Mouse (Mus musculus): Measurements from ENCODE around the gene Gucy1b2.

Gucy1b2 gene

DNA sequence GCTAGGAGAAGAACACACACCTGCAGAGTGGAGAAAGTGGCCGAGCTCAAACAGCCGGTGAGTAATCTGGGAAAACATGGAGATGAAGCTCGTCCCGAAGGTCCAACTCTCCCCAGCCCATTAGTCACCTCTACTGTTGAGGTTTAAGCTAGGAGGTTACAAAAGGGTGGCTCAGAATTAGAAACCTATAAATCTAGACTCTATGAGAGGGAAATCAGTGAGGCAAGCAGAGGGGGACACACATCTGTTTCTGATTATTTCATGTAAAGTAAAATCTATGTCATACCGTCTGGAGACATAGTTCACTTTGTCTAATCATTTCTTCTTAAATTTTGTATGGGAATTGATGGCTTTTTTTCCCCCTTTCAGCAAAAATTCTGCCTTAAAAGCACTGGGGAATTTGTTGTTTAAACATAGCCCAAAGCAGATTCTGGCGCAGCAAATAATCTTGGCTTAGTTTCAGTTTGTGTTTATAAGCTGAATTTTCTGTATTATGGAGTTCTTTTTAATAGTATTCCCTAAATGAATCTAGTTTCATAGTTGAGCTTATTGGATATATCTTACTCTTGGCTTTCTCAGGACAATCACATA is 12.2 kb downstream of the Gucy1b2 start:
- DNase-seq (ENCODE audit: low read depth): peak; percentile 25

DNA sequence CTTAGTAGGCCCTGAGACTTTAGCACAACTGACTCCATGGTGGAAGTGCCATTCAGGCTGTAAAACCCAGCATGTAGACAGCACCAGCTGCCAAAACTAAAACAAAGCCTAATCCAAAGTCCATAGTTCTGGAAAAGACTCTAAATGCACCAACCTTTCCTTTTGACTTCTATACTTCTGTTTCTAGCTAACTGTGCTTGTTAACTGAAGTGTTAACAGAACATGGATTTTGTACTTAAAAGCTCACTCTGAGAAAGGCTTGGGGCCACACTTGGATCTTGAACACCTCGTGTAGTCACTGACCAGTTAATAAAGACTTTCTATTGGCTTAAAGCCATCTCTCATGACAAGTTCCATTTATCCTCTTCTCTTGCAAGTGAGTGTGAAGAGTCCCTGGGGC is 13.1 kb downstream of the Gucy1b2 start:
- DNase-seq (ENCODE audit: low read depth): no peak

DNA sequence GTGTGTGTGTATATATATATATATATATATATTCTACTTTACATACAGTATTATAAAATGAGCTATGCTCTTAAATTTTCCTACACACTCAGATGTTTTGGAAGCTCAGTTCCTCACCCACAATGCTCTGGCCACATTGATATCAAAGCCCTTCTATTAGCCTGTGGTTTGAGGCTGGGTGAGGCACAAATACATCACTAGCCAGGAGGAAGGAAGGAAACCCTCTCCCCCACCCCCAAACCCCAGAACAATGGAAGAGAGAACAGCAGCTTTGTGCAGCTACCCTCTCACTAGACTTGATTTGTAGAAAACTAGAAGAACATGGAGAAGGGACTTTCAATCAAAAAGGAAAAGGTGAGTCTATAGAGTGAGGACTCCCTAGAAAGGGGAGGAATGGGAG is 16.1 kb downstream of the Gucy1b2 start:
- no peak for DNase-seq (ENCODE audit: low read depth)

DNA sequence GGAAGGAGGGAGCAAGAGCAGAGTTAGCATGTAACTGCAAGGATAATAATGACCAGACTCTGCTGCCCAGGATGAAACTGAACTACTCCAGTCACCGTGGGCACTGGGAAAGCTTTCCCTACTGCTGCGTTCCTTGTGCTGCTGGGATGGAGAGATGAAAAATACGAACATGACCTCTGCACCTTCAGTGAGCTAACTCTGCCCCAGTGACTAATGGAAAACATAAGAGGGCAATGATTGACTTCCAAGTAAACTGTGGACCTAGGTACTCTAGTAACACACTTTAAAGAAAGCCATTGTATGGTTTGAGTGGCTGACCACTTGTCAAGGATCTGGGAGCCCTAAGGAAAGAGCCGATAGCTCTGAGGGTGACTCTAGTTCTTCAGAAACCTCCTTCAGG is 17.9 kb downstream of the Gucy1b2 start:
- no peak for DNase-seq (ENCODE audit: low read depth)

DNA sequence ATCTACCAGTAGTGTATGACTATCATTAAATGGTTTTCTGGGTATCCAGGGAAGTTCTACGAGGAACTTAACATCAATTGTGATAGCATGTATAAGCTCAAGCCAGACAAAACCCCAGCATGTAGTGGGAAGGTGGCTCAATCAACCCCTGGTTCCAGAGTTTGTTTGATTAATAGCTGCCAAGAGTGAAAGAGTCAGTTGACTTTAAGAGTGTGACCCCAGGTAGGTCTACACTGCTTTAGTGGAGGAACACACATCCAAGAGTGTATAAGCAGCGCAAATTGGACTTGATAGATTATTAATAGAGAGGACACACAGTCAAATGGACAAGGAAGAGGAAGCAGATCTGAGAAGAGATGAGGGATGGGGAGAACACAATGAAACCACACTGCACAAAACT is 18.3 kb downstream of the Gucy1b2 start:
- DNase-seq (ENCODE audit: low read depth): no peak

DNA sequence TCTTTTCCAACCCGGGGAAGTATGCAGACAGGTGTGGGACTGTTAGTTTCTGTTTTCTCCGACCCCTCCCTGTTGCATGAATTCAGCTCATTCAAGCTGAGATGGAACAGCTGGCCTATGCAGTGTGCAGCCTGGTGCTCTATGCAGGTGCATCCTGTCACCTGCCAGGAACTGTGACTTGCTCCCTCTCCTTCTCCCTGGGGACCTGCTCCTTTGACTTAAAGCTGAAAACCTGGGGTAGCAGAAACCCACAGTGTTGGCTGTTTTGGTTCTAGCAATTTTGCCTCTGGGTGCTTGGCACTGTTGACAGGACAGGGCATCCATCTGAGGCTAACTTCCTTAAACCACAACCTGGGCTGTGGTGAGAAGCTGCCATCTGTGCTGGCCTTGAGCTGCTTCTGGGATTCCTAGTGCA is 30.8 kb downstream of the Gucy1b2 start:
- DNase-seq (ENCODE audit: low read depth): no peak

DNA sequence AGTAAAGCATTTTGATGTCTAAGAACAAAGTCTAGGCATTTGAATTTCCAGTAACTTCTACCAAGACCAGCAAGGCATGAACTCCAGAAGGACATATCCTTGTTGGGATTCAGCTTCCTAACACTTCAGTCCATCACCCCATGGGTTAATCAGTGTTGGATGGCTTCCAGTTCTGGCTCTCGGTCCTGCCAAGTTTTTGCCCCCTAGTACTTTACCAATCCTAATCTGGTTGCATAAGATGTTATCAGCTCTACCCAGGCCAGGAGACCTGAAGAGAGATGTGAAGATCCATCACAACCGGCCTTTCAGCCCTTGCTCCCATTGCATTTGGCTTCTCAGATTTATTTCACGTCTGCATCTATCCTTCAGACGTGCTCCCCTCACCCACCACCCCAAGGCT is 33.8 kb downstream of the Gucy1b2 start:
- no peak for DNase-seq (ENCODE audit: low read depth)

DNA sequence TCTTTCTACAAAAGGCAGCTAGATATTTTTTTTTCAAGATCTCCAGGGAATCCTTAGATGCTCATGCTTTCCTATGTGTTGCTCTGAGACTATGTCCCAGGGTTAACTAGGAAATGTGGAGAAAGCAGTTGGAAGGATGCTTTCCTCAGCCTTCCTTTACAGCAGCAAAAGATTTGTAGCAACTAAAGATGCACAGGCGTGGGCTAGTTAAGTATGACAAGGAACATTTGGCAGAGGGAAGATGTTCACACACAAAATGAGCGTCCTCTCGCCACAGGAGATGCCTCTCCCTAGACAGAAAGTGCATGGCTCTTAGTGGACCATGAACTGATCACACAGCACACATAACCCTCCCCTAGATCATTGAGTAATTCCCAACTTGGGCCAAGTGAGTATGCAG is 38.6 kb downstream of the Gucy1b2 start:
- DNase-seq (ENCODE audit: low read depth): no peak

DNA sequence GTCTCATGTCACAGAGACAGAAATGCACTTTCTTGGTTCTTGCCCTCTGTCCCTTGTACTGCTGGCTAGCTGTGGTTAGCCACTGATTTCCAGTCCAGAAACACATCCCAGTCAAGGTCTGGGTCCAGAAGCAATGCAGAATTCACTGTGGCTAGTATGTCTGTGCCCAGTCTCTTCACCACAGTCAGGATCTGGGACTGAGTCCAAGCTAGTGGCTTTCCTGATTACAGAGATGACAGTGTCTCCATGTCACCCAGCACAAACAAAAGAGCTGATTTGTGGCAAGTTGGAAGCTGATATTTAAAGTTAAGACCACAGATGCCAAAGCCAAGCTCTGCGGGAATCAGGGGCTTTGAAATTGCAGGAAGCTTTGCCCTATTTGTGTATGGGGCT is 39.4 kb downstream of the Gucy1b2 start:
- no peak for DNase-seq (ENCODE audit: low read depth)

DNA sequence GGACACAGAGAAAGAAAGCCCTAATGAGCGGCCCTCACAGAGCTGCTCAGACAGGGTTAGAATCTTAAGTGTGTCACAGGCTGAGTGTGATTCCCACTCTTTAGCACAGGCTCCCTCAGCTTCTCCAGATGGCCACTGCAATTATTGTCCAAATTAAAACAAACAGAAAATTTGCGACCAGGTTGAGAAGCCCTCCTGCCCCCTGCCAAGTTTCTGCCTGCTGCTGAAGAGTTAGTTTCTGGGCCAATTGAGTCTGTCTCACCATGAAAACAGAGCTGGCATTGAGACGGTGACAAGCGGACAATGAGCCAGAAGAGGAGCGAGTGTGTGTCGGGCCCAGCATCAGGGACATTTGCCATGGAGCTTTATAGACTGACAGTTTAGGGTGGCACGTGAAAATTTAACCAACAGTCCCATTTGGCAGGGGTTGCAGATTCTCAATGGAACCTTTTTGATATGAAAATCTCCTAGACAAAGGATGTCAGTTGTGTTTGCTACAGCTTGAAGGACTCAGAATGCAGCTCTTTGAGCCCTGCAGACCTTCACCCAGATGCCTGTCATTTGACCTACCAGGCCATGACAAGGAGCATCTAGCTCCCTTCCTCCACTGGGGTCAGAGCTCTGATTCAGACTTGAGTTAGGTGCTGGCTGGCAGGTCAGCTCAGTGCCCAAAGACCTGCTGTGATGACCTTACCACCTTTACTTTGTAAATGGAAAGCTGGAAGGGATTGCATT is 39.9 kb downstream of the Gucy1b2 start:
- no peak for DNase-seq (ENCODE audit: low read depth)

DNA sequence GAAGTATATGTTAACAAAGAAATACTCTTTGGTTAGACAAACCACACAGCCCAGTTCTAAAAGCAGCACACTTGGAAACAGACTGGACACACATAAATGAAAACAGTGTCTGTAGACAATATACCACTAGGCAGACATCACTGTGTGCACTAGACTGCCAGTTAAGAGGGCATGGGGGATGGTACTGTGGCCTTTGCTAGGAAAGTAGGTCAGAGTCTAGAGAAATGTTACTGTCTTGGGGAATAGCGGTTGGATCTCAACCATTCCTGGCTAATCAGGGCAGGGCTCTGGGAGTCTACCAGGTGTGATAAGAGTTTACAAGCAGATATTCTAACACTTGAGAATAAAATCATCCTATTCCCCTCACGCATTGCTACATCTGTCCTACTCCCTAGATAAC is 60.7 kb downstream of the Gucy1b2 start:
- no peak for DNase-seq (ENCODE audit: low read depth)

DNA sequence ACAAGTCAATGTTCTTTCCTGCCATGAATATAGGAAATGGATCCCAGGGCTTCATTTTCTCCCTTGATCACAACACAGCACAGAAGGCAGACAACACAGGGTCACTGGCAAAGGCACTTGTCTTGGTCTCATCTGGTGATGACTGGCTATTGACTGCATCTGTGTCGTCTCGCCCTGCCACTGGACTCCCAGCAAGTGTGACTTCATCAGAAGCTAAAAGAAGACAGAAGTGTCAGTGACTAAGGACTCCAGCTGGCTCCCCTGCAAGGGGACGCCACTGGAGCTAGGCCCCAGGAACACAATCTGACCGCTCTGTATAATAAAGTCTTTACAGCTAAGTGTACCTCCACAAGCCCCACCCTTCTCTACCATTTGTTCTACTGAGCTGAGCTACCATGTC is 63.3 kb downstream of the Gucy1b2 start:
- no peak for DNase-seq (ENCODE audit: low read depth)

DNA sequence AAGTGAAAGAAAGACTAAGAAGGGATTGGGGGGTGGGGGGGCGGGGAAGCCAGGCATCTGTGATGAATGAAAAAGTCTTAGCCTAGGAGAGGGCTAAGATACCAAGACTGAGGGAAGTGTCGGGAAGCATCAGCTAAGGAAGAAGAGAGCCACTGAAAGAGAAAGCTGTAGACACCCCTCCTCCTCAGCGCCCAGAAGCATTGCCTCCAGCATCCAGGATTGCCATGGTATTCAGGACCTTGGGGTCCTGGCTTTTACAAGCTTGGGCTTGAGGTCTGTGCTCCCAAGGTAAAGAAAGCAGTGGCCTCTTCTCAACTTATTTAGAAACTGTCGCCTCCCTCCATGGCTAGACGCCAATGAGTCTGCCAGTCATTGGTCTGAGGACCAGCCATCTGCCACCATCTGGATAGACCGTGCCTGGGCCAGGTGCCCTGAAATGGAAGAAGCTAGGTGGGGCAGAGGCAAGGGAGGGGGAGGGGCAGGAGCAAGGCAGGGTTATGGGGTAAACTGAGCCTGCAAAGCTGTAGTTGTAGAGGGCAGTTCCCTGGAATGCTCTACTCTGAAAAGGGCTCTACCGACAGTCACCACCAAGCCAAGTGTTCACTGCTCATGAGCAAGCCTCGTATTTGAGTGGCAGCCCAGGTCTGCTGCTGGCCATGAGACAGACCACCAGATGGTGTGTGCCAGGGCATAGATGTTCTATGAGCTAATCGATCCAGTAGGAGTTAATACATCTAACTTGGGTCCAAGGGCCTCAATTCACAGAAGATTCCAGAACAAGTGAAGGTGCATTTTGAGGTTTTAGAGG is 66.2 kb downstream of the Gucy1b2 start:
- DNase-seq (ENCODE audit: low read depth): no peak

DNA sequence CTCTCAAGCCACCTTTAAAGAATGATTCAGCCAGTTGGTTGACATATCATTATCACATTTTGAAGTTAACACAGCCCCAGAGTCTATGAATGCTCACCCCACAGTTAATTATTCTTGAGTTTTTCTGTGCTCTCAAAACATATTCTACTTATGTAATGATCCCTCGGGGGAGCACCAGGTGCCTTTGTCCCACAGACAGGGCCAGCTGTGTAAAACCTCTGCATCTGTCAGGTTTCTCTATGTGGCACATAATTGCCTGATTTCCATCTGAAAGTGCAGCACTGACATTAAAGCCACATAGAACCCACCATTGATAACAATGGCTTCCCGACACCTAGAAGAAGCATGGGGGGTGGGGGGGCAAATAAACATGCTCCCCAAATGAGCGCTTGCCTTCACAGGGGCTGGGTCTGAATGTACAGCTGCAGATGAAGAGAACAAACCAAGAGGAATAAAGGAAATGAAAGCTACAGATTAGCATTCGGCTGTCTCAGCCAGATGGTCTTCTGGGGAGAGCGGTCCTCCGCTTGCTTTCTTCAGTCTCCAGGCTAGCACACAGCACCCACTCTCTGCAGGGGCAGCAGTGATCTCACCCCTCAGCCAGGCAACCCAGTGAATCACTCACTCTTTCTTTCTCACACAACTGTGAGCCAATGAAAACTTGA is 66.9 kb downstream of the Gucy1b2 start:
- DNase-seq (ENCODE audit: low read depth): peak; percentile 64

DNA sequence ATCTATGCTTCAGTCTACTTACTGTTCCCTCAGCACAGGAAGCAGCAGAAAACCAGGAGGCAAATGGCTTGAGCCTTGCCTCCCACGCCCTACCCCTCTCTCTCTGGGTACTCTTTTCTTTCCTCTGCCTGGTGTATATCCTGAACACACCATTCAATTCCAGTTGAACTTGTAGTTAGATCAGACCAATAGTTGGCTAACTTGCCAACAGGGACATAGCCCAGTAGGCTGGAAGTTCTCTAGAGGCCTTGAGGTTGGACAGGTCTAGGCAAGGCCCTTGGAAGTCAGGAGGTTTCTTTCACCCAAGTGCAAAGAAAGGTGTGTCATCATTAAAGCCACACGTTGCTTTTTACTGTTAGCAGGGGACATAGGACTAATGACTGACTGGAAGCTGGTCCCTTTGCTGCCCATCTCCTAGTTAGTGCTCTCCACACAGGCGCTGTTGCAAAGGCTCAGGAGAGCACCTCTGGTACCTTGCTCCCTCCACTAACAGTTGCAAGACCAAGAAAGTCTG is 72.2 kb downstream of the Gucy1b2 start:
- DNase-seq (ENCODE audit: low read depth): no peak

DNA sequence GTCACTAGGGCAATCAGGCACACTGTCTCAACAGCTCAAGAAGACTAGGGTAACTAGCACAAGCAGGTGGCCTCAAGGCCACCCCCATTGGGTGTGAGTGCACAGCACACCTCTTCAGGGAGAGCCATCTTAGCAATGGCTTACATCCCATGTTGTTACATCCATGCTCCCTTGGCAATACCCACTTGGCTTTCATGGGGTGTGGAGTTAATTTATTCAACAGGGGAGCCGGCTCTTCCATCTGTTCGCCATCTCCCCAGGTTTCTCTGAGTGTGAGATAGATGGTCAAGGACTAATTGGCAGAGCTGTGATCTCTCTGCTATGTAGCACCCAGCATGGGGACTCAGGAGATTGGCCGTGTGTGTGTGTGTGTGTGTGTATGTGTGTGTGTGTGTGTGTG is 73.0 kb downstream of the Gucy1b2 start:
- no peak for DNase-seq (ENCODE audit: low read depth)

DNA sequence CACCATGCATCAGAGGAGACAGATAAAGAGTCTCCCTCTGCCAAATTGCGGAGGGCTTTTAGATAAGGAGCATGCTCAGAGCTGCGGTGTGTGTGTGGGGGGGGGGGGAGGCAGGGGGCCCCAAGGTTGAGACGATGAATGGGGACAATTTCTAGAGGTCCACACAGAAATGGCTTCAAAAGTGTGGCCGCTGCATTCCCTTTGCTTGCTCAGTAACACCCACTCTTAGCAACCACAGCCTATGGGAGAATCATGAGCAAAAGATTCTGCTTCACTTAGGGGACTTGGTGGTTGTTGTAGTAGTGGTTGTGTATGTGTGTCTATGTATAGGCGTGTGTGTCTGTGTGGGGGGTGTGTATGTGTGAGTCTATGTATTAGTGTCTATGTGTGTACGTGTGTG is 75.5 kb downstream of the Gucy1b2 start:
- no peak for DNase-seq (ENCODE audit: low read depth)

DNA sequence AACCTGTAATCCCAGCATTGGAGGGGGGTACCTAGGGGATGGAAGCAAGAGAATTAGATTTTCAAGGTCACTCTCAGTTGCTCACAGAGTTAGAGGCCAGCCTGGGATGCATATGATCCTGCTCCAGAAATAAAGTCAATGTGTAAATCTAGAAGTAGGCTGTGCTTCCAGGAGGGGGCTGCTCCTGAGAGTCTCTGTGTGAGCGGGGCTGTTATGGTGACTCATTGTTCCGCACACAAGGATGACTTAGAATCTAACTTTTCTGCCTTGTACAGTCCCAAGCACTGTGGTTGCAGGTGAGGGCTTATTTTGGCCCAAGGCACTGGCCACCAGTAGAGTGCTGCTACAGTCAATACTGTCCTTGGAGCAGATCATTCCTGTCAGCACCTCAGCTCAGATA is 76.7 kb downstream of the Gucy1b2 start:
- peak; percentile 8 for DNase-seq (ENCODE audit: low read depth)

DNA sequence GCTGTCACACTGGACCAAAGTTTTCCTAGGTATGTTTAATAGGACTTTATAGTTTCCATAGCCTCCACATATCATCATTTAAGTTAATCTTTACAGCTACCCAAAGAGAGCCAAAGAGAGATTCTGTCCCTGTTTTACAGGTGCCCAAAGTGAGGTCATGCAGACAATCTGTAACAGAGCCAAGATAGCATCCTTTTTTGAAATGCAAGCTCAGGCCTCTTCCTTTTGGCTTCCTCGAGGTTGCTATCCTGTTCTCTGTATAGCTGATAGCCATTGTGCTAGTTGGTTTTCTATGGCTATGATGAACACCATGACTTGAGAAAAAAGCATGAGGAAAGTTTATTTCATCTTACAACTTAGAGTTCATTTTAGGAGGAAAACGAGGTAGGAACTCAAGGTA is 80.0 kb downstream of the Gucy1b2 start:
- no peak for DNase-seq (ENCODE audit: low read depth)

DNA sequence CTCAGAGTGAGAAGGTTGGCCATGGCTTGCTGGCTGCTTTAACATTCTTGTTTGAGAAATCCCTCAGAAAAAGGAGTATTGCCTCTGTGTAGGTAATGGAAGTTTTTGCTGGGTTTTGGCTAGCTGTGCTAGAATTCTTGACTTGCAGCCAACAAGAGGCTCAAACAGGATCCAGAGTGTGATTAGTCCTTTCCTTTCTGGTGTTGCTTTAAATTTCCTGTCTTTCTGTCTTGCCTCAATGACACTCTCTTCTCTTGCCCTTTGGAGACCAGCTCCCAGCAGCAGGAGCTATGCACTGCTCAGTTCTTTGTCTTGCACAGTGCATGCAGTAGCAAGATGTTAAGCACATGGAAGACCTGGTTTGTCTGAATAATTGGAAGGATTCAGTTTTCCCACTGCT is 80.4 kb downstream of the Gucy1b2 start:
- DNase-seq (ENCODE audit: low read depth): peak; percentile 69

DNA sequence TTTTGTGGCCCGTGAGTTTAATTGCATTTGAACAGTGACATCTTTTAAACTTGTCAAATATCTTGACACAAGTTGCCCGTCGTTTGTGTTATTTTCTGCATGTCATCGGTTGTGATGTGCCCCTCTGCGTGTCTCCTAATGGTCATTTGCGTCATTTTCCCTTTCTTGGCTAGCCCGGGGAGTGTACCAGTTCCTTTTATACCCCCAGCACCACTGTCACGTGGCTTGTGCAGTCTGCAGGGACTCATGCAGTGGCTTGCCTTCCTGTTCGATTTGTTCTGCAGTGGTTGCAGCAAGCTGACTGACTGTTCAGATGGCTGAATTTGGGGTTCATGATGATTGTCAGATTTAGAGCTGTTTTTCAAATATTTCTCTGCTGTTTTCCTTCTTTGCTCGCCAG is 82.1 kb downstream of the Gucy1b2 start:
- DNase-seq (ENCODE audit: low read depth): no peak

DNA sequence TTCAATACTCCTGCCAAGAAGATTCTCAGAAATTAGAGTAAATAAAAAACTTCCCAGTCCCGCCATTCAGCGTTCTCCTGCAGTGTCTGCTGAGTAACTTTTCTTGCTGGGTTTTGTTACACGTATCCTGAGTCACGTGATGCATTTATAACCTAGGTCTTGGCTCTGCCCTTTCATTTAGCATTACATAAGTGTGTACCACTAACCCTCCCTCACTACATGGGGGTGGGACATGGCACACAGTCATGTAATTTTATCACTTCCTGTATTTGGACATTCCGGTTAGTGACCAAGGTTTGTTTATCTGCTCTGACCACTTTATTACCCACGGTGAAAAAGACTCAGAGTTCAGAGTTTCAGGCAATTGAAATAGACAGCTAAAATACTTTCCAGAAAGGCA is 85.3 kb downstream of the Gucy1b2 start:
- peak; percentile 64 for DNase-seq (ENCODE audit: low read depth)

DNA sequence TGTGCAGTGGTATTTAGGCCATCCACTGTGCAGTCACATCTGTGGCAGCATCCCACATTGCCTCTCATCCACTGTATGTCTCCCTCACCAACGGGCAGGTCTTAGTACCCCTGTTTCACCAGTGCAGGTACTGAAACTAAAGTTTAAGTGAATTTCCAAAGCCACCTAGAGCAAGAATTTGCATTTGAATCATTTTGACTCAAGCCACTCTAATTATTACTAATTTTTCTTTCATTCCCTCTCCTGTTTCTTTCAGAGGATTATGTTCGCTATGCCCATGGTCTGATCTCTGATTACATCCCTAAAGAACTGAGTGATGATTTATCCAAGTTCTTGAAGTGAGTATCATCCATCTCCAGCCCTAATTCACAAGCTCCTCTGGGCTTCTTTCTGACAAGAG is 92.3 kb downstream of the Gucy1b2 start:
- no peak for DNase-seq (ENCODE audit: low read depth)

Measured in NIH3T3 (cell line).